Mouse (Mus musculus) forebrain, embryonic 11.5 days (tissue): Measurements from ENCODE around the gene Slc44a3. TPM values are rescaled to one million over a fixed set of nuclear protein-coding genes. Genes with fewer than 3 reads are reported as not detected.

ENCODE experiments used
- ATAC-seq: fragments of 200-750 bp; cut with Nextera tagmentation; replicated peaks from 2 replicates; pipeline ENCODE4 v1.8.0; 2017; ENCODE audit warnings: moderate TSS enrichment; ENCODE audit not compliant: low FRiP score
- DNase-seq: peaks from one replicate; pipeline ENCODE4 v3.0.0-alpha.2; 2017; ENCODE audit warnings: low spot score
- H3K27ac ChIP-seq: fragments of 300-500 bp; sonication (generic); 2 replicates; pipeline ENCODE4 v1.5.1; 2014; ENCODE audit warnings: low read depth, low read length
- H3K27me3 ChIP-seq: fragments of 300-500 bp; sonication (generic); 2 replicates; pipeline ENCODE4 v1.6.1; 2014; ENCODE audit warnings: mild to moderate bottlenecking, low read length, mixed read lengths; ENCODE audit not compliant: control insufficient read depth, insufficient read depth
- H3K36me3 ChIP-seq: fragments of 300-500 bp; sonication (generic); 2 replicates; pipeline ENCODE4 v1.6.1; 2014; ENCODE audit warnings: mild to moderate bottlenecking, low read length, moderate library complexity, mixed read lengths; ENCODE audit not compliant: control insufficient read depth, insufficient read depth
- H3K4me1 ChIP-seq: fragments of 300-500 bp; sonication (generic); replicated peaks from 2 replicates; pipeline ENCODE4 v1.6.1; 2014; ENCODE audit warnings: low read length, mixed read lengths; ENCODE audit not compliant: control insufficient read depth, insufficient read depth
- H3K4me2 ChIP-seq: fragments of 300-500 bp; sonication (generic); 2 replicates; pipeline ENCODE4 v1.6.1; 2014; ENCODE audit warnings: low read depth, mild to moderate bottlenecking, low read length, moderate library complexity, mixed read lengths; ENCODE audit not compliant: severe bottlenecking
- H3K4me3 ChIP-seq: fragments of 300-500 bp; sonication (generic); 2 replicates; pipeline ENCODE4 v1.5.1; 2014; ENCODE audit warnings: low read depth, low read length
- H3K9ac ChIP-seq: fragments of 300-500 bp; sonication (generic); 2 replicates; pipeline ENCODE4 v1.6.1; 2014; ENCODE audit warnings: low read length
- H3K9me3 ChIP-seq: fragments of 300-500 bp; sonication (generic); 2 replicates; pipeline ENCODE4 v1.6.1; 2016; ENCODE audit warnings: low read length, mixed read lengths; ENCODE audit not compliant: control insufficient read depth
- WGBS: fragments of 180-500 bp; shearing (Covaris S2); extraction: QIAGEN DNeasy Blood & Tissue Kit; methylation state at CpG from one replicate; pipeline ENCODE4 v1.1.7; 2014; 5-methylcytosine and 5-hydroxymethylcytosine counted together
- polyA plus RNA-seq: library from polyadenylated mRNA; unstranded; fragments of >200 nt; fragmentation: Nextera tagmentation; extraction: Ambion mirVana; gene quantifications from 2 replicates; pipeline ENCODE4 v1.2.1, GENCODE M21; 2014

The Slc44a3 gene
- polyA plus RNA-seq, 1 experiment from 2014 or later, result 1.0 TPM

GRCm38 (mm10) chr3:121428696-121429259, 103.4 kb downstream of the Slc44a3 start:
- peak overlapping the region; percentile 62 for H3K4me2 ChIP-seq
- no peaks in the 10 kb centered on the region for H3K36me3 ChIP-seq
- H3K27ac ChIP-seq, result peak overlapping the region; percentile 100; the same call in 1 of the 2 replicates
- ATAC-seq, result no peak
- H3K4me3 ChIP-seq, result peak overlapping the region; percentile 90
- H3K9me3 ChIP-seq, result no peaks in the 10 kb centered on the region
- no peaks in the 10 kb centered on the region; the same call in 1 of the 2 replicates for H3K27me3 ChIP-seq
- WGBS, result 58% methylated on average over 11 of the region's 11 CpGs
- no peak for DNase-seq
- peak overlapping the region; percentile 99 for H3K9ac ChIP-seq
- peaks cover 19% of the 10 kb centered on the region for H3K4me1 ChIP-seq

- no peak for DNase-seq
- peaks cover 17% of the 10 kb centered on the region for H3K4me1 ChIP-seq
- H3K4me3 ChIP-seq, result peak overlapping the region; percentile 90
- peak overlapping the region; percentile 62 for H3K4me2 ChIP-seq
- no peaks in the 10 kb centered on the region for H3K36me3 ChIP-seq
- H3K9ac ChIP-seq, result peak overlapping the region; percentile 99
- no peak for ATAC-seq
- WGBS, result 6% methylated on average over 8 of the region's 8 CpGs
- no peaks in the 10 kb centered on the region; the same call in 1 of the 2 replicates for H3K27me3 ChIP-seq
- H3K27ac ChIP-seq, result peak overlapping the region; percentile 100
- H3K9me3 ChIP-seq, result no peaks in the 10 kb centered on the region
Observed at GRCm38 (mm10) chr3:121428230-121428629, 104.0 kb downstream of the Slc44a3 start.

- no peaks in the 10 kb centered on the region for H3K9me3 ChIP-seq
- H3K4me1 ChIP-seq, result peaks cover 17% of the 10 kb centered on the region
- H3K27me3 ChIP-seq, result no peaks in the 10 kb centered on the region; the same call in 1 of the 2 replicates
- peak overlapping the region; percentile 90 for H3K4me3 ChIP-seq
- WGBS, result 0% methylated on average over 13 of the region's 13 CpGs
- DNase-seq (peak; percentile 91), ATAC-seq (peak; percentile 82)
- peak overlapping the region; percentile 62 for H3K4me2 ChIP-seq
- H3K9ac ChIP-seq, result peak overlapping the region; percentile 99
- no peaks in the 10 kb centered on the region for H3K36me3 ChIP-seq
- H3K27ac ChIP-seq, result peak overlapping the region; percentile 100
Observed at GRCm38 (mm10) chr3:121427520-121427908, 104.7 kb downstream of the Slc44a3 start.

GRCm38 (mm10) chr3:121426621-121427519, 105.3 kb downstream of the Slc44a3 start:
- Histone ChIP-seq H3K4me2 (peak overlapping the region; percentile 62), H3K4me1 (peaks cover 17% of the 10 kb centered on the region), H3K27me3 (no peaks in the 10 kb centered on the region; the same call in 1 of the 2 replicates), H3K27ac (peak overlapping the region; percentile 100), H3K4me3 (peak overlapping the region; percentile 90), H3K36me3 (no peaks in the 10 kb centered on the region), H3K9me3 (no peaks in the 10 kb centered on the region), H3K9ac (peak overlapping the region; percentile 99)
- peak; percentile 80 for ATAC-seq
- under 1% methylated on average over 77 of the region's 93 CpGs for WGBS
- peak; percentile 91 for DNase-seq

GRCm38 (mm10) chr3:121425861-121426620, 106.2 kb downstream of the Slc44a3 start, which contains the start of gene Cnn3:
Gene Cnn3 (plus strand): TSS chr3:121426497.
- H3K4me3 ChIP-seq, result peak within 1 kb of the TSS; percentile 90
- H3K4me1 ChIP-seq, result peaks cover 17% of the 10 kb centered on the region
- H3K4me2 ChIP-seq, result peak within 1 kb of the TSS; percentile 81
- peak within 1 kb of the TSS; percentile 99 for H3K9ac ChIP-seq
- H3K27me3 ChIP-seq, result no peaks in the 10 kb centered on the region; the same call in 1 of the 2 replicates
- no peaks in the 10 kb centered on the region for H3K9me3 ChIP-seq
- peak; percentile 99 for DNase-seq
- peak within 1 kb of the TSS; percentile 100 for H3K27ac ChIP-seq
- peak; percentile 91 for ATAC-seq
- under 1% methylated on average over 50 of the region's 66 CpGs for WGBS
- no peaks in the 10 kb centered on the region for H3K36me3 ChIP-seq

- no peak overlapping the region for H3K4me2 ChIP-seq
- no peak overlapping the region for H3K4me3 ChIP-seq
- H3K9ac ChIP-seq, result no peak overlapping the region
- no peaks in the 10 kb centered on the region for H3K9me3 ChIP-seq
- H3K4me1 ChIP-seq, result peaks cover 7% of the 10 kb centered on the region
- no peaks in the 10 kb centered on the region; the same call in 1 of the 2 replicates for H3K27me3 ChIP-seq
- no peak overlapping the region for H3K27ac ChIP-seq
- DNase-seq (no peak), ATAC-seq (no peak)
- 83% methylated on average over 8 of the region's 8 CpGs for WGBS
- H3K36me3 ChIP-seq, result no peaks in the 10 kb centered on the region
Observed at GRCm38 (mm10) chr3:121422405-121422804, 109.8 kb downstream of the Slc44a3 start.

- no peak for ATAC-seq
Observed at GRCm38 (mm10) chr3:121418850-121419435, 113.3 kb downstream of the Slc44a3 start.

GRCm38 (mm10) chr3:121418251-121418601, 114.0 kb downstream of the Slc44a3 start:
- H3K9me3 ChIP-seq, result no peaks in the 10 kb centered on the region
- H3K4me1 ChIP-seq, result peaks cover 5% of the 10 kb centered on the region; the same call in 1 of the 2 replicates
- H3K27me3 ChIP-seq, result no peaks in the 10 kb centered on the region
- 4% methylated on average over 6 of the region's 6 CpGs for WGBS
- no peak overlapping the region for H3K4me3 ChIP-seq
- peak; percentile 25; the same call in 1 of the 2 replicates for ATAC-seq
- no peaks in the 10 kb centered on the region for H3K36me3 ChIP-seq
- H3K9ac ChIP-seq, result no peak overlapping the region
- H3K27ac ChIP-seq, result no peak overlapping the region
- DNase-seq, result no peak
- H3K4me2 ChIP-seq, result no peak overlapping the region

More at GRCm38 (mm10) chr3:121418850-121419435, 113.3 kb downstream of the Slc44a3 start:
- 80% methylated on average over 9 of the region's 9 CpGs for WGBS
- no peaks in the 10 kb centered on the region for H3K9me3 ChIP-seq
- no peaks in the 10 kb centered on the region for H3K27me3 ChIP-seq
- no peaks in the 10 kb centered on the region for H3K36me3 ChIP-seq
- H3K4me3 ChIP-seq, result no peak overlapping the region
- H3K4me1 ChIP-seq, result peaks cover 5% of the 10 kb centered on the region; the same call in 1 of the 2 replicates
- H3K4me2 ChIP-seq, result no peak overlapping the region
- no peak overlapping the region for H3K9ac ChIP-seq
- no peak overlapping the region for H3K27ac ChIP-seq
- no peak for DNase-seq
